Mouse (Mus musculus) kidney, postnatal 14 days (tissue): ENCODE data around the gene Grn.
"Not testable (repeated sequence)": the region's sequence is repeated elsewhere in the genome, so short reads cannot be mapped to it uniquely, and the experiment has no call there.

Source experiments
- DNase-seq: peaks from one replicate; pipeline ENCODE4 v3.0.0; 2022; ENCODE audit warnings: mixed read lengths

Grn gene

DNA sequence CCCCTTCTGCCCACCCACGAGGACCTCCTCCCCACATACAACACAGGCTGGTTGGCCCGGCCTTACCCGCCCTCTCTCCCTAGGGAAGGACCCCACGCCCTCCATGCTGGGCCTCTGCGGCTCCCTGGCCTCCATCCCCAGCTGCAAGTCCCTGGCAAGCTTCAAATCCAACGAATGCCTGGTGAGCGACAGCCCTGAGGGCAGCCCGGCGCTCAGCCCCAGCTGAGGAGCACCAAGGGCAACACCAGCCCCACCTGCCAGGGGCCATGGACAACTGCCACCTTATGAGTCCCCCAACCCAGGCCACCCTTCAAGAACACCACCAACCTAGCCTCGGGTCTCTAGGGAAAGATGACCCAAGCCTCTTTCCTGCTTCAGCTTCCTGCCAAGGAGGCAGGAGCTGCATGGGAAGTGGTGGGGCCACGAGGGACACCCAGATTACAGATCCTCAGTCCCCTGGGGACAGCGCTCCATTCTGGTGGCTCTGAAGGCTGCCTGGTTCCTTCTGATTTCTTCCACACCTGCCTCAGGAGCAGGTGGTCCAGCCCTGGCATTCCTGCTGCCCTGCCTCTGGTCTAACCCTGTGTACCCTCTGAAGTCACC is 28.1 kb upstream of the Grn start:
- no peak for DNase-seq

DNA sequence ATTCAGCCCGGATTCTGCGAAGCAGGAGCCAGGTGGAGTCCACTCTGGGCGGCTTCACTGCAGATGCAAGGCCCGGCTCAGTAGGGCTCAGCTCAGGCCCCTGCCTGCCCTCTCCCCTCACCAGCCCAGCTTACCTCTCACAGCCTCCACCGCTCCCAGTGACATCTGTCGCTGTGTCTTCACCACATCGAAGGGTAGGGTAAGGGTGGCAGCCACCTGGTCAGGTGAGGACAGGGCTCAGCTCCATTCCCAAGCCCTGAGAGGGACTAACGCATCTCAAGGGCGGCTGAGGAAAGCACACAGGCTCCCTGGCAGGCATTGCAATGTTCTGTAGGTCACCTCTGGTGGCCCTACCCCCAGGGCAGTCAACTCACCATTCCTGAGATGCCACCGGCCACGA is 26.5 kb upstream of the Grn start:
- DNase-seq = no peak

GRCm38 (mm10) chr11:102404161-102405010 is 25.7 kb upstream of the Grn start:
- no peak for DNase-seq

DNA sequence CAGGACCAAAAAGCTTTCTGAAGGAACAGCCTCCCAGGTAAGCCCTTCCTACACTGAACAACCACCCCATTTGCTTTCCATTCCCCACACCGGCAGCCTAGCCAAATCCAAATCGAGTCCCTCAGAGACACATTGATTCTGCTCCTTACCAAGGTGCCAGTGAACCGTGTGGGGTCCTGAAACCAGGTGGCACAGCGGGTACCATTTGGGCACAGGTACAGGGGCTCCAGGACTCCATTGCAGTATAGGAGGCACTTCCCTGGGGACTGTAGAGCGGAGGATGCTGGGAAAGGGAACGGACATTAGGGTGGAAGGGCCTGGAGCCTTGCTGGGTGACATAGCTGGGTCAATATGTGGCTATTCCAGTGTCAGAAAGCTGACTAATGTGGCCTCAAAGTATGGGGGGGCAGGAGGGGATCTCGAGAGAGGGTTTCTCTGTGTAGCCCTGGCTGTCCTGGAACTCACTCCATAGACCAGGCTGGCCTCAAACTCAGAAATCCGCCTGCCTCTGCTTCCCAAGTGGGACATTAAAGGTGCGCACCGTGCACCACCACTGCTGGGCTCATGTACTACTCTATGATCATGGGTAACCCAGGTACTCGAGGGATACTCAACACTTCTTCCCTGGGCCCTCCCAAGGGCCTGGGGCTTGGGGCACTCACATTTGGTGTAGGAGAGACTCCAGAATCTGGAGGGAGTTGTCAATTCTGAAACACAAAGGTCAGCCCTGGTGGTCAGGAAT is 24.4 kb upstream of the Grn start:
- no peak for DNase-seq

DNA sequence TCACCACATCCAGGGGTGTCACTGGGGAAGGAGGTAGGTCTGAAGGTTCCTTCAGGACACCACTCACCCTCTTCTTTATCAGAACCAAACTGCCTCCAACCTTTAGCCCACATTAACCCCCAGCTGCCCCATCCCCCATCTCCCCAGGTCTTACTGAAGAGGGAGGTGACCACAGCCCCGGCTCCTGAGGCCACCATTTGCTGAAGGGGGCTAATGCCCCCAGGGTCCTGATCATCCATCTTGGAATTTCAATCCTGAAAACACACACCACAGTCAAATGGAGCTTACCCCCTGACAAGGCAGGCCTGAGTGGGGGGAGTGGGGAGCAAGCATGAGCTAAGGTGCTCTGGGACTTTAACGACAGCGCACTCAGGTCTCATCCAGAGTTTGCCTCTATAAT is 23.7 kb upstream of the Grn start:
- no peak for DNase-seq

- DNase-seq = peak; percentile 97
Measured at GRCm38 (mm10) chr11:102406900-102407833, 22.9 kb upstream of the Grn start.

DNA sequence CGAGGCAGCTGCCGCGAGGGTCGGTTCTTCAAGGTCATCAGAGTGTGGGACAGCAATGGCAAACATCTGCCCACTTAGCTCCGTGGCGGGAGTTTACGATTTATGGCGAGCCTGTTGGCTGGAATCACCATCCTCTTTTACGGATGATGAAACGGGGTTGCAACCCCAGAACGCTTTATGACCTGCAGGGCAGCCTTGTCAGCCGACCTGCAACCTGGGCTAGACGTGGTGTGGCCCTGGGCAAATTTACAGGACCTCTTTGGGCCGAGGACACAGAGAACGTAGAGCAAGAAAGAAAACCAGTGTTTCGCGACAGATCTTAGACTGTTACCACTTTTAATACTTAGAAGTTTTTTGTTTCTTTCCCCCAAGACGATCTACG is 22.3 kb upstream of the Grn start, which contains the start of gene Slc25a39:
TSS of gene Slc25a39 (minus strand) at position 113 of the 382 bp plus-strand sequence.
- peak; percentile 52 for DNase-seq

DNA sequence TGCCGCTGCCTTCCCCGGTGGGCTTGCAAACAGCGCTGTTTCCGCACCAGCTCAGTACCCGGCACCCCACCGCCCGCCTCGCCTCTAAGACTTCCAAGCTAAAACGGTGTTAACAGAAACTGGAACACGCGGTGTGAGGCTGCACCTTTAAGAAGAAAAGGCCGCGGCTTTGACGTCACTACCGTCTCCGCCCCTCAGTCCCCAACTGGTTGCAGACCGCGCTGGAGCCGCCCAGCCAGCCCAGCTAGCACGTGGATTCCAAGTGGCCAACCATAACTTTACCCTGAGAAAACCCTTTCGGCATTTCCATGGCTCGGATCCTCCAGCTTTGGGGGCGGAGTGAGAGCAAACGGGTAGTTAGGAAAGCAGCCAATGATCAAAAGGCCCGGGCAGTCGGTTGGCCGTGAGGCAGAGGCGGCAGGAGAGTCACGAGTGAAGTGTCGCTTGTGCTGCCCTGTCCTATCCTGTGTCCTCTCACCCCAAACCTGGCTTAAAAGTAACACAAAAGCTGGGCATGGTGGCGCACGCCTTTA is 21.7 kb upstream of the Grn start:
- DNase-seq = peak; percentile 99

DNA sequence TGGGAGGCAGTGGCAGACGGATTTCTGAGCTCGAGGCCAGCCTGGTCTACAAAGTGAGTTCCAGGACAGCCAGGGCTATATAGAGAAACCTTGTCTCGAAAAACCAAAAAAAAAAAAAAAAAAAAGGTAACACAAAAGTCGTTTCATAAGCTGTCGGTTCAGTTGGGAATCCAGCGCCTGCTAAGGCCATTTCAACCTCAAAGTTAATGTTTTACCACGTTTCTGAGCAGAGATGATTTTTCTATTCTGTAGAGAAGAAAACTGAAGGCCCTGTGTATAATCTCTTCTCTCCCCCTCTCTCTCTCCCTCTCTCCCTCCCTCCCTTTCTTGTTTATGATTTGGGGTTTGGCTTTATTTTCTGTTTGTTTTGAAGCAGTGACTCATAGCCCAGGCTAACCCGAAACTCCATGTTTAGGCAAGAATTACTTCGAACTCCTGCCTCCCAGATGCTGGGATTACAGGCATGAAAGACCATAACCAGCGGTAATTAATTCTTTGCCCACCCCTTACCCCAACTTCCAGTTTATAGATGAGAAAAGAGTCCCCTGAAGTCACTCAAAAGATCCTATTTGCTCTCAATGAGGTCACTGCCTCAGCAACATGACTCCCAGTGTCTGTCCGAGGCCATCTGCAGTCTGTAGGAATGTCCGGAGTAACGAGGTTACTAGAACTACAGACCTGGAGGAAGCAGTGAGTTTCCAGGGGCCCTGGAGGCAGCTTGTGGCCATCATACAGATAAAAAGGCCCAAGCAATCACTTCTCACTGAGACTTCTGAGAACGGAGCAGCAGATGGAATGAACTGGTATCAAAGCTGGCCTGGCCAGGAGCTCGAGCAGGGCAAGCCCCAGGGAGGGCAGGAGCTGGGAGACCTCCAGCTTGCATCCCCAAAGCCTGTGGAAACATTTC is 21.0 kb upstream of the Grn start:
- no peak for DNase-seq

DNA sequence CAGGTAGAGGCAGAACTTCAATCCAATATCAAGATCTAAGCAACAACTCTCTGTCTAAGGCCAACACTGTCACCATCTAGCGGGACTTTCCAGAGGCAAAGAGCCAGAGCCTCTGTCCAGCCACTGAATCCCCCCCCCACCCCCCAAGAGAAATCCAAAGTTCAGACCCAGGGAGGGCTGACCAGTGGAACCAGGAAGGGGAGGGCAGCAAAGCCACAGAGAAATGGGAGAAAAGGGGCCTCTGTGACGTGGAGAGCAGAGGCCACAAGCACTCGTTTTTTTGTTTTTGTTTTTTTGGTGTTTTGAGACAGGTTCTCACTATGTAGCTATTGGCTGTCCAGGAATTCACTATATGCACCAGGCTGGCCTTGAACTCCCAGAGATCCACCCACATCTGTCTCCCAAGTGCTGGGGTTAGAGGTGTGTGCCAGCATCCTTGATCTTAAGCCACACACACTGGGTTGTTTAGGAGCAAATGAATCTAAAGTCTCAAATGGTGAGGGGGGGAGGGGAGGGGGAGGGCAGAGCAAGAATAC is 20.3 kb upstream of the Grn start:
- peak; percentile 43 for DNase-seq

DNA sequence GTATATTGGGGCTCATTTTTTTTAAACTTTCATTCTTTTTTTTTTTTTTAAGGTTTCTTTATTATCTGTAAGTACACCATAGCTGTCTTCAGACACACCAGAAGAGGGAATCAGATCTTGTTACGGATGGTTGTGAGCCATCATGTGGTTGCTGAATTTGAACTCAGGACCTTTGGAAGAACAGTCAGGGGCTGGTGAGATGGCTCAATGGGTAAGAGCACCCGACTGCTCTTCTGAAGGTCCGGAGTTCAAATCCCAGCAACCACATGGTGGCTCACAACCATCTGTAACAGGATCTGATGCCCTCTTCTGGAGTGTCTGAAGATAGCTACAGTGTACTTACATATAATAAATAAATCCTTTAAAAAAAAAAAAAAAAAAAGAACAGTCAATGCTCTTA is 19.8 kb upstream of the Grn start:
- not testable (repeated sequence) for DNase-seq

DNA sequence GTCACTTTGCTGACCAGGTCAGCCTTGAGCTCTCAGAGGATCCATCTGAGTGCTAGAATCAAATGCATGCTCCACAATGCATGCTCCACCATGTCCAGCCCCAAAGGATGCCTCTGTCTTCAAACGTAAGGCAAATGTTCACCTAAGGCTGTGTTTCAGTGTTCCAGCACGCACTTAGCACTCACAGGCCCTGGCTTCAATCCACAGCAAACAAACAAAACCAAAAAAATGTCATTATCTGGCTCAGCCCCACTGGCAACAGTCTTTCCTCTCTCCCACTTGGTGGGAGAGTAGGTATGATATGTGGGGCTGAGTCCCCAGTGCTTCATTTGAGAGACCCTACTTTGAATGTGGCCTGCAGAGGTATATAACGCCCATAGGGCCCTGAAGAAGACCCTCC is 19.1 kb upstream of the Grn start:
- no peak for DNase-seq

GRCm38 (mm10) chr11:102411704-102412103 is 18.4 kb upstream of the Grn start:
- peak; percentile 96 for DNase-seq

- no peak for DNase-seq
Measured at GRCm38 (mm10) chr11:102413059-102413458, 17.1 kb upstream of the Grn start.

DNA sequence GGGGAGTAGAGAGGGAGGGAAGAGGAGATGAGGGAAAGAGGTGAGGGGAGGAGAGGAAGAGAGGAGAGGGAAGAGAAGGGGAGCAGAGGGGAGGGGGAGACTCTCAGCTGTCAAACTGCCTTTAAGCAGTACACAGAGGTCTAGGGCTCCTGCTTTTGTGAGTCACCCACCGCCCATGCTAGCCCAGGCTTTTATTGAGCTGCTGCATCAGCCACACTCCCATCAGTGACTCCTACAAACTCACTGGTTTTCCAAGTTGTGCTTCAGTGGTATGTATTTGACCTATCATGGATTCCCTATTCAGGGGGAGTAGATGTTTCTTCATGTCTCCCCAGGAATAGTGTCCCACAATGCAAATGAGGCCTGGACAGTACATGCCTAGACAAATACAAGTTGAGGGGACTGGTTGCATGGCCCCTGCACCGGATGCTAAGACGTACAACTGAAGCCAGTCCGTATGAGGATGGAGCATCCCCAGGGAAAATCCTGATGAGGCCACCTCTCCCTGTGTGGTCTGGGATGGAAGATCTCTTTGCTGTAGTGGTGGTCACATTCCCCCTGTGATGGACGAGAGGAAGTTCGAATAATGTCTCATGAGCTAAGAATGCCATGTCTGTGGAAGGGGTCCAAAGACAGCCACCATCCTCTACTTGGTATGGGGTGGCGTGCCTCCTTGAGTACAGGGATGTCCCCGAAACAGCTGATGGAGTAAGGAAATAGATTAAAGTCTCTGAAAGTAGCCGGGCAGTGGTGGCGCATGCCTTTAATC is 14.9 kb upstream of the Grn start:
- no peak for DNase-seq

DNA sequence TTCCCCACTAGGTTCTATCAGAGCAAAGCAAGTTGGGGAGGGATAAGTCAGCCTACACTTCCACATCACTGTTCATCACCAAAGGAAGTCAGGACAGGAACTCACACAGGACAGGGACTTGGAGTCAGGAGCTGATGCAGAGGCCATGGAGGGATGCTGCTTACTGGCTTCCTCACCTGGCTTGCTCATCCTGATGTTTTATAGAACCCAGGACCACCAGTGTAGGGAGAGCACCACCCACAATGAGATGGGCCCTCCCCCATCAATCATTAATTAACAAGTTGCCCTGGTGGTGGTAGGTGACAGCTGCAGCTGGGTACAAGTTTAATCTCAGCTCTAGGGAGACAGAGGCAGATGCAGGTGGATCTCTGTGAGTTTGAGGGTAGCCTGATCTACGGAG is 13.0 kb upstream of the Grn start:
- DNase-seq = no peak

DNA sequence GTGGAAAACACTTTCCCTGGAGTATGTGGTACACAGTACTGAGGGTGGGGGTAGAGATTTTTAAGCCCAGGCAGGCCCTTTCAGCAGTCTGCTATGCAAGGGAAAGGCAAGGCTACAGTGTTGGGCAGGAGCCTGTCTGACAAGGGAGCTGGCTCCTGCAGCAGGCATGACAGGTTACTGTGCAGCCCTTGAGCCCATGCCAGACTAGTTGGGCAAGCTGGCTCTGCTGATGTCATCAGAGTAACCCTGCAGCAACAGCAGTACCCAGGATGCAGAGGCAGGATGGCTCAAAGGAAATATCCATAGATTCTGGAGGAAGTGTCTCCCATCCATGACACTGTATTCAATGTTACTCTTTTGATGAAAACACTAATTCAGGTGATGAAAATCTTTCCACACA is 11.2 kb upstream of the Grn start:
- no peak for DNase-seq

GRCm38 (mm10) chr11:102421559-102421958 is 8.6 kb upstream of the Grn start:
- no peak for DNase-seq

DNA sequence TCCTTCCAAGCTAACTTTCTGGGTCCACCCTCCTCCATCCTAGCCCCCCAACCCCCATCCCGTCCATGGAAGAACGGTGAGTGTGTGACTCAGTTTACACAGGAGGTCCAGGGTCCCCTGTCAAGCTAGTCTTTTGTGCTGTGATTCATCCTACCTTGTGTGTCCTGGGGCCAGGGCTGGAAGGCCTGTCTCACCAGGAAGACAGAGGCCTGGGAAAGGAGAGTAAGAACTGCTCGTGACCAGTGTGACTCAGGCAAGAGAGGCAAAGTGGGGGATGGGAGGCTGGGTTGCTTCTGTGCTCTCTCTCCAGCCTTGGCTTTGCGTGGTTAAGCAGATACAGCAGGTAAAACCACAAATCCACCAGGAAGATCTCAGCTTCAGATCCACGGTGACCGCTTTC is 5.4 kb upstream of the Grn start:
- no peak for DNase-seq
